Mouse (Mus musculus) brain, adult 2 months (tissue): ENCODE measurements around the gene Polr2c.
A peak's percentile ranks its signal among the peaks of the same experiment; 100 is the strongest.
"Not testable (repeated sequence)": the region's sequence is repeated elsewhere in the genome, so short reads cannot be mapped to it uniquely, and the experiment has no call there.

Experiments
- DNase-seq: peaks from one replicate; pipeline ENCODE4 v3.0.0; 2011; ENCODE audit warnings: low read depth, low spot score

Polr2c gene

GRCm38 (mm10) chr8:94857346-94858173 lies at the start of gene Polr2c:
TSS of gene Polr2c (plus strand) at chr8:94857450.
- peak; percentile 92 for DNase-seq

- DNase-seq: no peak
These were observed 49.7 kb upstream of the Polr2c start for GRCm38 (mm10) chr8:94807506-94807905.

DNA sequence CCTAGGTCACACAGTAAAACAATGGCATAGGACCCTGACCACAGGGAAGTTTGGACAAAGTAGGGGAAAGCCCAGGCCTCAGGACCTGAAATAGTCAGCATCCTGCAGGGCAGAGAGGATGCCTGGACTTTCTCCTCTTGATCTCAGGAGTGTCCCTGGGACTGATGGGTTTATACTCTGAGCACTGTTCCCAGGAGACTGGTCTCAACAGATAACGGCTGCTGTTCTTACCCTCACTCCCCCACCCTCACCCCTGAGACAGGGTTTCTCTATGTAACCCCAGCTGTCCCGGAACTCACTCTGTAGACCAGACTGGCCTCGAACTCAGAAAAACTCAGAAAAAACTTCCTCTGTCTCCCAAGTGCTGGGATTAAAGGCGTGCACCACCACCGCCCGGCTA lies 48.9 kb upstream of the Polr2c start:
- DNase-seq: no peak

DNA sequence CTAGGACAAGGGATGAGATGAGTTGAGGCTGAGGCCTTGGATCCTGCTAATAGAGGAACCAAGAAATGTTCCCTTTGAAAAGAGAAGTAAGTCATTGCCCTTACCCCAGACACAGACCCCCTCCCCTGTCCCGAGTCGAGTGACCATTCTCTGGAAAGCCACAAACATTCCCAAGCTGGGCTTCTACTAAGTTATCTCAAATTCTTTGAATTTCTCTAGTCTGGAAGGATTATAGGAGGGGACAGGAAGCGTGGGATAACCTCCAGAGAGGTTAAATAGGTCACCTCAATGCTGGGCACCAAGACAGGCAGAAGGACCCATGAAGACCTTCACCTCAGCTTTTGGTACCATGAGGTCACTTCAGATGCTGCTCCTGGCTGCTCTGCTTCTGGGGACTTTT lies 47.1 kb upstream of the Polr2c start, which contains the start of gene Ccl17:
Ccl17 (plus strand) TSS at position 301 of the 400 bp plus-strand sequence.
- DNase-seq: no peak

- DNase-seq: peak; percentile 46
These were observed 46.4 kb upstream of the Polr2c start for GRCm38 (mm10) chr8:94810855-94811254.

GRCm38 (mm10) chr8:94811654-94812053 lies 45.6 kb upstream of the Polr2c start:
- no peak for DNase-seq

DNA sequence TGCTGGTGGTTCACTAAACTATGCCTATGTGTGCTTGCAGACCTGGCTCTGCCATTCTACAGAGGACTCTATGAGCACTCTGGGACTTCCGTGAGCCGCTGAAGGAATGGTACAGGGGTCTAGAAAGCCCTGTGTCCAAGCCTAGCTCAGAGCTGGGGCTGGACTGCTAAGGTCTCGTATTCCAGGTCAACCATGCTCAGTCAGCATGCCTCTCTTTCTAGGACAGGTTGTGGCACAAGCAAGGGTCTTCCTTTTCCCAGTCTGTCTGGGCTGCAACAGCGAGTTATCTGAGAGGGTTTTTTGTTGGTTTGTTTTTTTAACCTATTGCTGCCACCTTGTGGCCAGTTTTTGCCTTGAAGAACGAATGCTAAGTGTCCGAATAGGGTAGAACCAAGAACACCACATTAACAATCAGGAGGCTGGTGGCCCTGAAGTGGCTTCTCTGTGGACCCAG lies 44.6 kb upstream of the Polr2c start:
- peak; percentile 90 for DNase-seq

DNA sequence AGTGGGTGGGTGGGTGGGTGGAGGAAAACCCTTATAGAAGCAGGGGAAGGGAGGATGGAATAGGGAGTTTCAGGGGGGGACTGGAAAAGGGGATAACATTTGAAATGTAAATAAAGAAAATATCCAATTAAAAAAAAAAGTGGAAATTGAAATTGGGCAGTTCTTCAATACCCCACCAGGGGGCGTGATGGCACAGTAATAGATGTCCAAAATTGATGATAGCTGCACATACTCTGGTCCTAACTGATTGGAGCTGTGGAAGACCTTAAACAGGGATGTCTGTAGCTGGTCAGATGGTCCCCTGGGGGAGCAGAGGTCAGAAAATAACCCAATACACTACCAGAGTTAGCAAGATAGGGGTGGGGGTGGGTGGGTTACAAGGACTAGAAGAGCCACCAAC lies 42.7 kb upstream of the Polr2c start:
- DNase-seq: no peak

GRCm38 (mm10) chr8:94817933-94818332 lies 39.3 kb upstream of the Polr2c start:
- DNase-seq: no peak

DNA sequence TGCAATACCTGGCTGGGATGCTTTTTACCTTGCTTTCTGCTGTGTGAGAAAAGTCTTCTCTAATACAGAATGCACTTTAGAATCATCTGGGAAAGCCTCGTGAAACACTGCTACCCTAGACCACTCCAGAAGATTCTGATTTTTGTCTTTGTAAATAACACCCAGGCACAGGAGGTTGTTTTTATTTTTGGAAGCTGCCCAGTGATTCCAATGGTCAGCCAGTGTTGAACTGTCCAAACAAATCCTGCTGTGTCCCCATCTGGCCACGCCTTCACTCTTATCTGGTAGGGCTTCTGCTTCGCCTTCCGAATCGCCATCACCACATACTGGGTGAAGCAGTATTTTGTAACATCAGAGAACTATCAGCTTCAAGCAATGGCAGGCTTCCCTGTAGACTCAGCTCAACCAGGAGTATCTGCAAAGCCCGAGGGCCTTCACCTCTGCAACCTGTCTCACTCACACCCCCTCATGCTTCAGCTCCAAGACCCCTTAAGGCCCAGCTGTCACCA lies 37.5 kb upstream of the Polr2c start:
- DNase-seq: no peak

GRCm38 (mm10) chr8:94820553-94820952 lies 36.7 kb upstream of the Polr2c start:
- DNase-seq: no peak

DNA sequence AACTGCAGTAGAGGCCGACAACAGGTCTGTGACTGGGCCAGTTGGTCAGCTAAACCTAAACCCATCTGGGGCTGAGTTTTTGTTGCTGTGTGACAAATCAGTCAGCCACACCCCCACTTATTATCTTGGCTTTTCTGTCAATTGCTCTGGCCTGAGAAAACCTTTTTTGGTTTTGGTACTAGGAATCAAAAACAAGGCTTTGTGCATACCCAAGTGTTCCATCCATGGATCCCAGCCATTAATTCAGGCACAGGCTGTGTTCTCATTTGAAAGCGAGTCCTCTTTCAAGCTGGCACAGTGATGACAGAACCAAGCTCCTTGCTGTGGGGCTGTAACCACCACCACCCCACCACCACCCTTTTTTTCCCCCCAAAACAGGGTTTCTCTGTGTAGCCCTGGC lies 35.9 kb upstream of the Polr2c start:
- no peak for DNase-seq

- DNase-seq: peak; percentile 86
These were observed 34.4 kb upstream of the Polr2c start for GRCm38 (mm10) chr8:94822637-94823560.

DNA sequence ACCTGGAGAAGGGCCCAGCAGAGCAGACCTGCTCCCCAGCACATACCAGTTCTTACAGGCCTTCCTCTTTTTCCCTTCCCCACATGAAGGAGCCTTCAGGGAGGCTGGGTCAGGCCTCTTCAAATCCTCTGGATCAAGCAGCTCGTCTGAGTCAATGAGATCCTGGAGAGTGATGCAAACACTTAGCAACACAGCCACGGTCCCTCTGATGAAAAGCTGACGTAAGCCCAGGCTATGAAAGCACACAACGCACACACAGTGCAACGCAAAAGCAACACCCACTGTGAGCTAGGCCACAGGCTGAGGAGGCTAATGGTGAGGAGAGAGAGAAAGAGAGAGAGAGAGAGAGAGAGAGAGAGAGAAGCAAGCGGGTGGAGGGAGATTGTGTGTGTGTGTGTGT lies 32.1 kb upstream of the Polr2c start:
- no peak for DNase-seq

GRCm38 (mm10) chr8:94826210-94826609 lies 31.0 kb upstream of the Polr2c start:
- DNase-seq: no peak

DNA sequence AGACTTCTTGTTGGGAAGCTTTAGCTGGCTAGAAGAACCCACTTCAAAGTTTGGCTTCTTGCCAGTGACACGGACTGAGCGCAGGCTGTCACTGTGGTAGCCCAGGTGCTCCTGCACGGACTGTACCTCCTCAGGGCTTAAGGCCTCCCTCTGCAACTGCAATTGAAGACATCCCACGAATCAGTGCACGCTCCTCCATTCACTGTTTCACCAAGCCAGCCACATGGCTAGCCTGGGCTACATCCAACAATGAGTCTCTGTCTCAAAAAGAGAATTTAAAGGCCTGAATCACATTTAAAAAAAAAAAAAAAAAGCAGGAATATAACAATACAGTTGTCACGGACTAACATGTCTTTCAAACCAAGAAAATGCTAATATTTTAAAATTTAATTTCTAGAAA lies 29.0 kb upstream of the Polr2c start:
- no peak for DNase-seq

- not testable (repeated sequence) for DNase-seq
These were observed 23.3 kb upstream of the Polr2c start for GRCm38 (mm10) chr8:94833901-94834405.

DNA sequence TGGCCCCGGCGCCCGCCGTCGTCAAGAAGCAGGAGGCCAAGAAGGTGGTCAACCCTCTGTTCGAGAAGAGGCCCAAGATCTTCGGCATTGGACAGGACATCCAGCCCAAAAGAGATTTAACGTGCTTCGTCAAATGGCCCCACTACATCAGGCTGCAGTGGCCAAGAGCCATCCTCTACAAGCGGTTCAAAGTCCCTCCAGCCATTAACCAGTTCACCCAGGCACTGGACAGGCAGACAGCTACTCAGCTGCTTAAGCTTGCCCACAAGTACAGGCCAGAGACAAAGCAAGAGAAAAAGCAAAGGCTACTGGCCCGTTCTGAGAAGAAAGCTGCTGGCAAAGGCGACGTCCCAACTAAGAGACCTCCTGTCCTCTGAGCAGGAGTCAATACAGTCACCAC lies 21.5 kb upstream of the Polr2c start:
- DNase-seq: not testable (repeated sequence)

DNA sequence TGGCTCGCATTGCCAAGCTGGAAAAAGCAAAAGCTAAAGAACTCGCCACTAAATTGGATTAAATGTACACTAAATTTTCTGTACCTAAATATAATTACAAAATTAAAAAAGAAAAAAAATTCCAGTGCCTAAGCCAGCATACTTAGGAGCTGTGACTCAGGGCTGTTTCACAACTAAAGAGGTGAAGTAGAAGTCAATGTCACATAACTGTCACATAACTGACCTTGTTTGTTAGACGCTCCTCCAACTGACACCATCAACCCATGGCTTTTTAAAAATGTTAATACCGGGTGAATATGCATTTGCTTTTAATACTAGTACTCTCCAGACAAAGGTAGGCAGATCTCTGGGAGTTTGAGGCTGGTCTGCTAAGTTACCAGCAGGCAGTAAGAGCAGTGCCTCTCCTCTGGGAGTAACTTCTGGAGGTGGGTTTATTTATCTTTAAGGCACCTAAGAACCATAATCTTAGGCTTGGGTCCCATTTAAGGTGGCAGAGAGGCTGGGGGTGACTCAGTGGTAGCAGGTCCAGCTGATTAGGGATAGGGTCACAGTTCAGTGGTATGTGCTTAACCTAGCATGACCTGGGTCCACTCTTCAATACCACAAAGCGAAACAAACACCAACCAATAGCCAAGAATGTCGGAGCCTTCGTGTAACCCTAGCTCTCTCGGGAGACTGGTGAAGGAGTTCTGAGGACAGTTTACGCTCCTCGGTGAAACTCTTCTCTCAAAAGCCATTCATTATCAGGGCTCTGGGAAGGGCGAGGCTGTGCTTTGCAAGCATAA lies 20.6 kb upstream of the Polr2c start:
- DNase-seq: no peak

GRCm38 (mm10) chr8:94837662-94838574 lies 19.3 kb upstream of the Polr2c start, which contains the start of the genes Coq9 and Ciapin1:
TSS of gene Coq9 (plus strand) at chr8:94838321.
TSS of gene Ciapin1 (minus strand) at chr8:94838358.
- DNase-seq: peak; percentile 98
